Mouse (Mus musculus) spleen, adult 12 weeks (tissue): ENCODE results near the gene Sypl.

ENCODE experiments used
- DNase-seq: peaks from one replicate; pipeline ENCODE4 v3.0.0; 2022; ENCODE audit warnings: low spot score

Gene Sypl

GRCm38 (mm10) chr12:32953596-32954215 is at the start of gene Sypl:
Gene Sypl, plus strand, starts transcription at chr12:32953891.
- peak; percentile 90 for DNase-seq

- DNase-seq = no peak
These were observed 44.0 kb upstream of the Sypl start for GRCm38 (mm10) chr12:32909686-32910085.

- peak; percentile 14 for DNase-seq
These were observed 43.6 kb upstream of the Sypl start for GRCm38 (mm10) chr12:32910092-32910491.

DNA sequence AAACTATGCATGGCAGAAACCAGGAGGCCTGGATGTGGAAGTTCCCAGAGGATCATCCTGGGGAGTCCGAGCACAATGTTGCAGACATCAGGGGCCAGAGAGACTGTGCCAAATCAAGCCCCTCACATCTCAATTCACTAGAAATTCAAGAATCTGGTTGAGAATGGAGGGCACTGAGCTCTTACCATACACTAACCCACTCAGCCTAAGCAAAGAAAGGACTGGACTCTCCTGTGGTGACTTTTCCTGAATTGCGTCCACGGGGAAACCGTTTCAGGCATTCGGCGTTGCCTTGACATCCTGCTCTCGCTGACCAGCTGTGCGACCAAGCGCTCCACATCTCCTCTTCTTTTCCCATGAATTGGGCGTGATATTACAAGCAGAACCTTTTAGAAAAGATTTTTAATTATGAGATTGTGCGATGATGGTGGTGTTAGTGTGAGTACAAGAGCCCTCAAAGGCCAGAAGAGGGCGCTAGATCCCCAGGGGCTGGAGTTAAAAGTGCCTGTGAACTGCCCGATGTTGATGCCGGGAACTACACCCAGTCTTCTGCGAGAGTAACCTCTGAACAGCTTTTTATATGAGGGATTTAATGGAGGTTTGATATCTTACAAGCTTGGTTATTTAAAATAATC is 43.0 kb upstream of the Sypl start:
- DNase-seq = no peak

GRCm38 (mm10) chr12:32911569-32911968 is 42.1 kb upstream of the Sypl start:
- no peak for DNase-seq

- no peak for DNase-seq
These were observed 40.9 kb upstream of the Sypl start for GRCm38 (mm10) chr12:32912772-32913171.

- DNase-seq = no peak
These were observed 35.0 kb upstream of the Sypl start for GRCm38 (mm10) chr12:32918683-32919082.

- no peak for DNase-seq
These were observed 34.6 kb upstream of the Sypl start for GRCm38 (mm10) chr12:32919091-32919490.

DNA sequence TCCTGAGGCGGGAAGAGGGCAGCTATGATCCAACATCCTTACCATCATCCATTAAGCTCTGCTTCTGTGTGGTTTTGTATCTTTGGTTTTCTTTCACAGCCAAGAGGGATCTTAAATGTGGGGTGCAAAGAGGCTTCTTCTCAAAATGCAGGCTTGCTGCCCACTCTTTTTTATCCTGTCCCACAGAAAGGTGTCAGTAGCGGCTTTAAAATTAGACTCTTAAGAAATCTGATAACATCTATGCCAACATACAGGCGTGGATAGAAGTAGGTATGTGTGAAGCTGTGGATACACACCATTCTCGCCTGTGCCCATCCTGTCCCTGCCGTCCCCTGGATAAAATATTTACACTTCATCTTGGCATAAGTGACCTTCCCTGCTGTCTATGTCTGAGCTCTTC is 34.2 kb upstream of the Sypl start:
- no peak for DNase-seq

- peak; percentile 50 for DNase-seq
These were observed 33.4 kb upstream of the Sypl start for GRCm38 (mm10) chr12:32920185-32920788.

DNA sequence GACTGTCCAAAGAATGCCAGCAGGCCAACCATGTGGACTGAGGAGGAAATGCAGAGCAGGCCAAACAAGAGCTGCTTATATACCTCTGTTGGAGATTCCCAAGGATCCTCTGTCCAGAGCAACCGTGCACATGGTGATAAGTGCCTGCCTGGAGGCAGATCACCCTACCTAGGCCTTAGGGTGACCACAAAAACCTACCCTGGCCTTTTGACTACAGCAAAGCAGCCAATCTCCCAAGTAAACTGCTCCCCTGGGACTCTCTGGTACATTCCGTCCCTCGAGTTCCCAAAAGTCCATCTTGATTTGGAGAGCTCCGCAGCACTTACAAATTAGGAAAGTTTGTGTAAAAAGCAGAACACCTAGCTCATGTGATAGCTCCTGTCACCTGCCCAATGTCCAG is 32.6 kb upstream of the Sypl start:
- DNase-seq = no peak

DNA sequence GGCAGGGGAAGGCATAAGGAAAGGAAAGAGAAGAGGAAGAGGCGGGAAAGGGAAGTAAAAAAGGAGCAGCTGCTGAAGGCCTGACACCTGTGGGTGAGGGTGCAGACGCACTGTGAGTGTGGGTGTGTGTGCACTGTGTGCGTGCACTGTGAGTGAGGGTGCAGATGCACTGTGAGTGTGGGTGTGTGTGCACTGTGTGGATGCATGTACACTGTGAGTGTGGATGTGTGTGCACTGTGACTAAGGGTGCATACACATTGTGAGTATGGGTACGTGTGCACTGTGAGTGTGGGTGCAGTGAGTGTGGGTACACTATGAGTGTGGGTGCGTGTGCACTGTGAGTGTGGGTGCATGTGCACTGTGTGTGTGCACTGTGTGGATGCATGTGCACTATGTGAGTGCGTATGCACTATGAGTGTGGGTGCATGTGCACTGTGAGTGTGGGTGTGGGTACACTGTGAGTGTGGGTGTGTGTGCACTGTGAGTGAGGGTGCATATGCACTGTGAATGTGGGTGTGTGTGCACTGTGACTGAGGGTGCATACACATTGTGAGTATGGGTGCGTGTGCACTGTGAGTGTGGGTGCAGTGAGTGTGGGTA is 32.1 kb upstream of the Sypl start:
- DNase-seq = no peak

- no peak for DNase-seq
These were observed 29.4 kb upstream of the Sypl start for GRCm38 (mm10) chr12:32924245-32924644.

GRCm38 (mm10) chr12:32926331-32927172 is 27.1 kb upstream of the Sypl start:
- DNase-seq = no peak

- no peak for DNase-seq
These were observed 26.4 kb upstream of the Sypl start for GRCm38 (mm10) chr12:32927231-32927835.

DNA sequence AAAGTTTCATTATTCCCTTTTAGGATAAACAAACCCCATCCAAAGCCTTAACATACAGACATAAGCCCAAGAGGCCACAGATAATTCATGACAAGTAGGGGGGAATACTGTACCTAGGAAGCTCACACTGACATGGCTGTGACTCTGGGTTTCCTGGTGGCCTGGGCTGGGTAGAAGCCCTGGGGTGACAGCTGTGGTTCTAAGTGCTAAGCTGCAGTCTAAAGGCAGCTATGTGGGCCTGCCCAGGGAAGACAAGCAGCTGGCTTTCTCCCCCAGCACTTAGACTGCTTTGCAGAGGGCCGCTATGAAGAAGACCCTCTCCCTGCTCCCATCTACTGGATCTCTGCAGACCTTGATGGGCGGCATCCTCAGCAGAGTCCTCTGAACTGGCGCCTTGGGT is 25.5 kb upstream of the Sypl start:
- no peak for DNase-seq

- no peak for DNase-seq
These were observed 23.7 kb upstream of the Sypl start for GRCm38 (mm10) chr12:32929831-32930513.

GRCm38 (mm10) chr12:32930566-32930965 is 23.1 kb upstream of the Sypl start:
- DNase-seq = no peak

- no peak for DNase-seq
These were observed 17.3 kb upstream of the Sypl start for GRCm38 (mm10) chr12:32936246-32936946.

DNA sequence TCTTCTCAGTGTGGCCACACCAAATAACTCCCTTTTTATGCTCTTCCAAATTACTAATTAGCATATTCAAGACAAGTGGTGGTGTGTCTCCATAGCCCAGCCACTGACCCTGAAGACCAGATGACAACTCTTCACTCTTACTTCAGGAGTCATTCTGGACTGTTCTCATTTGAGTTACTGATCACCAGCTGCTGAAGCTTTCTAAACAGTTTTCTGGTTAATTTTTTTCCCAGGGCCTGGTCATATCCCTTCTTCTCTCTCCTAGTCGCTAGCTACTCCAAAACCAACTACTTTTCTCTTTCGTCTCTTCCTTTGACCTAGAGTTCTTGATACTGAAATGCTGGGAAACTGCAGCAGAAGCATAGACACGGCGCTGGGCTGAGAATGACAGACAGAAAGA is 12.6 kb upstream of the Sypl start:
- DNase-seq = no peak

- DNase-seq = no peak
These were observed 10.3 kb upstream of the Sypl start for GRCm38 (mm10) chr12:32943347-32943746.
